Mouse (Mus musculus) C2C12 (cell line): ENCODE results near the gene 1700008O03Rik.

ENCODE experiments used
- CTCF ChIP-seq: IDR thresholded peaks from one replicate; pipeline ENCODE4 v1.5.1; 2011; ENCODE audit not compliant: control insufficient read depth, insufficient read depth, insufficient read length
- MAX ChIP-seq: IDR thresholded peaks from one replicate; pipeline ENCODE4 v1.6.1; 2011; ENCODE audit warnings: mild to moderate bottlenecking, control low read depth

- TF ChIP-seq CTCF (no peak), MAX (no peak)
Observed at GRCm38 (mm10) chr7:44356590-44357481, 28.8 kb downstream of the 1700008O03Rik start.
